Mouse (Mus musculus) heart, embryonic 13.5 days (tissue): ENCODE results near the gene Elfn2. TPM values are rescaled to one million over a fixed set of nuclear protein-coding genes. Genes with fewer than 3 reads are reported as not detected.

Source experiments
- ATAC-seq: fragments of 200-750 bp; cut with Nextera tagmentation; 2 replicates; pipeline ENCODE4 v1.8.0; 2017; ENCODE audit warnings: moderate TSS enrichment; ENCODE audit not compliant: insufficient number of reproducible peaks, low FRiP score, low TSS enrichment; ENCODE audit errors: extremely low read depth
- H3K27ac ChIP-seq: fragments of 300-500 bp; sonication (generic); replicated peaks from 2 replicates; pipeline ENCODE4 v1.5.1; 2015; ENCODE audit warnings: moderate library complexity, mild to moderate bottlenecking, inconsistent platforms
- H3K27me3 ChIP-seq: fragments of 300-500 bp; sonication (generic); replicated peaks from 2 replicates; pipeline ENCODE4 v1.6.1; 2015; ENCODE audit warnings: mild to moderate bottlenecking, inconsistent platforms
- H3K36me3 ChIP-seq: fragments of 300-500 bp; sonication (generic); 2 replicates; pipeline ENCODE4 v1.6.1; 2015; ENCODE audit warnings: mild to moderate bottlenecking, inconsistent platforms
- H3K4me1 ChIP-seq: fragments of 300-500 bp; sonication (generic); 2 replicates; pipeline ENCODE4 v1.6.1; 2015; ENCODE audit warnings: inconsistent platforms
- H3K4me2 ChIP-seq: fragments of 300-500 bp; sonication (generic); 2 replicates; pipeline ENCODE4 v1.6.1; 2015; ENCODE audit warnings: inconsistent platforms, mild to moderate bottlenecking, moderate library complexity
- H3K4me3 ChIP-seq: fragments of 300-500 bp; sonication (generic); 2 replicates; pipeline ENCODE4 v1.5.1; 2015; ENCODE audit warnings: moderate library complexity, mild to moderate bottlenecking, inconsistent platforms
- H3K9ac ChIP-seq: fragments of 300-500 bp; sonication (generic); 2 replicates; pipeline ENCODE4 v1.6.1; 2015; ENCODE audit warnings: inconsistent platforms, mild to moderate bottlenecking, moderate library complexity
- H3K9me3 ChIP-seq: fragments of 300-500 bp; sonication (generic); 2 replicates; pipeline ENCODE4 v1.6.1; 2016; ENCODE audit warnings: inconsistent platforms
- WGBS: fragments of 180-500 bp; shearing (Covaris S2); methylation state at CpG from one replicate; pipeline ENCODE4 v1.1.7; 2015; ENCODE audit warnings: mixed read lengths; 5-methylcytosine and 5-hydroxymethylcytosine counted together
- polyA plus RNA-seq: library from polyadenylated mRNA; unstranded; fragments of >200 nt; fragmentation: Nextera tagmentation; extraction: Ambion mirVana; gene quantifications from 2 replicates; pipeline ENCODE4 v1.2.1, GENCODE M21; 2015

The Elfn2 gene
- polyA plus RNA-seq, 1 experiment from 2014 or later: 0.03 TPM

- no peaks in the 10 kb centered on the region for H3K9me3 ChIP-seq
- peaks cover 8% of the 10 kb centered on the region; the same call in 1 of the 2 replicates for H3K4me1 ChIP-seq
- ATAC-seq: no peak
- no peak overlapping the region for H3K27ac ChIP-seq
- H3K9ac ChIP-seq: no peak overlapping the region
- H3K4me2 ChIP-seq: no peak overlapping the region
- 45% methylated on average over 2 of the region's 2 CpGs for WGBS
- no peaks in the 10 kb centered on the region for H3K36me3 ChIP-seq
- H3K27me3 ChIP-seq: peaks cover 65% of the 10 kb centered on the region
- H3K4me3 ChIP-seq: no peak overlapping the region
Measured at GRCm38 (mm10) chr15:78700420-78700819, 18.2 kb downstream of the Elfn2 start.

- Histone ChIP-seq H3K36me3 (no peaks in the 10 kb centered on the region), H3K4me3 (no peak overlapping the region), H3K27me3 (peaks cover 74% of the 10 kb centered on the region), H3K9ac (no peak overlapping the region), H3K4me1 (peaks cover 8% of the 10 kb centered on the region; the same call in 1 of the 2 replicates), H3K27ac (no peak overlapping the region), H3K9me3 (no peaks in the 10 kb centered on the region), H3K4me2 (no peak overlapping the region)
- 49% methylated on average over 3 of the region's 3 CpGs for WGBS
- ATAC-seq: no peak
Measured at GRCm38 (mm10) chr15:78699513-78699912, 19.1 kb downstream of the Elfn2 start.

GRCm38 (mm10) chr15:78698491-78699135 lies 20.0 kb downstream of the Elfn2 start:
- WGBS: 67% methylated on average over 13 of the region's 13 CpGs
- no peak overlapping the region for H3K9ac ChIP-seq
- no peaks in the 10 kb centered on the region for H3K9me3 ChIP-seq
- peaks cover 80% of the 10 kb centered on the region for H3K27me3 ChIP-seq
- H3K4me1 ChIP-seq: peaks cover 4% of the 10 kb centered on the region; the same call in 1 of the 2 replicates
- ATAC-seq: no peak
- H3K4me2 ChIP-seq: no peak overlapping the region
- no peak overlapping the region for H3K4me3 ChIP-seq
- no peak overlapping the region for H3K27ac ChIP-seq
- no peaks in the 10 kb centered on the region for H3K36me3 ChIP-seq

- Histone ChIP-seq H3K27ac (no peak overlapping the region), H3K4me1 (no peaks in the 10 kb centered on the region), H3K9ac (no peak overlapping the region), H3K9me3 (no peaks in the 10 kb centered on the region), H3K27me3 (peaks cover 81% of the 10 kb centered on the region), H3K4me2 (no peak overlapping the region), H3K4me3 (no peak overlapping the region), H3K36me3 (no peaks in the 10 kb centered on the region)
- WGBS: 62% methylated on average over 5 of the region's 5 CpGs
- ATAC-seq: no peak
Measured at GRCm38 (mm10) chr15:78698084-78698483, 20.5 kb downstream of the Elfn2 start.

- Histone ChIP-seq H3K9me3 (no peaks in the 10 kb centered on the region), H3K27me3 (peaks cover 91% of the 10 kb centered on the region), H3K36me3 (no peaks in the 10 kb centered on the region), H3K9ac (no peak overlapping the region), H3K4me2 (no peak overlapping the region), H3K27ac (no peak overlapping the region), H3K4me3 (no peak overlapping the region), H3K4me1 (no peaks in the 10 kb centered on the region)
- 13% methylated on average over 5 of the region's 5 CpGs for WGBS
- ATAC-seq: no peak
Measured at GRCm38 (mm10) chr15:78695745-78696144, 22.8 kb downstream of the Elfn2 start.

- Histone ChIP-seq H3K27ac (no peak overlapping the region), H3K9ac (no peak overlapping the region), H3K4me1 (no peaks in the 10 kb centered on the region), H3K27me3 (peaks cover 90% of the 10 kb centered on the region), H3K4me2 (no peak overlapping the region), H3K9me3 (no peaks in the 10 kb centered on the region), H3K4me3 (no peak overlapping the region), H3K36me3 (no peaks in the 10 kb centered on the region)
- 62% methylated on average over 8 of the region's 8 CpGs for WGBS
- ATAC-seq: no peak
Measured at GRCm38 (mm10) chr15:78692505-78692904, 26.1 kb downstream of the Elfn2 start.

- no peak for ATAC-seq
- WGBS: 74% methylated on average over 2 of the region's 2 CpGs
- H3K4me1 ChIP-seq: peaks cover 7% of the 10 kb centered on the region; the same call in 1 of the 2 replicates
Measured at GRCm38 (mm10) chr15:78690716-78691115, 27.9 kb downstream of the Elfn2 start.

GRCm38 (mm10) chr15:78686910-78687309 lies 31.7 kb downstream of the Elfn2 start:
- ATAC-seq: no peak
- H3K9ac ChIP-seq: no peak overlapping the region
- H3K9me3 ChIP-seq: no peaks in the 10 kb centered on the region
- no peaks in the 10 kb centered on the region for H3K36me3 ChIP-seq
- no peak overlapping the region for H3K27ac ChIP-seq
- H3K4me3 ChIP-seq: no peak overlapping the region
- H3K4me2 ChIP-seq: no peak overlapping the region
- peaks cover 13% of the 10 kb centered on the region; the same call in 1 of the 2 replicates for H3K4me1 ChIP-seq
- peaks cover 92% of the 10 kb centered on the region for H3K27me3 ChIP-seq
- 67% methylated on average over 7 of the region's 7 CpGs for WGBS

More at GRCm38 (mm10) chr15:78690716-78691115, 27.9 kb downstream of the Elfn2 start:
- H3K9me3 ChIP-seq: no peaks in the 10 kb centered on the region
- H3K27ac ChIP-seq: no peak overlapping the region
- no peak overlapping the region for H3K9ac ChIP-seq
- H3K36me3 ChIP-seq: no peaks in the 10 kb centered on the region
- peaks cover 91% of the 10 kb centered on the region for H3K27me3 ChIP-seq
- H3K4me2 ChIP-seq: no peak overlapping the region
- H3K4me3 ChIP-seq: no peak overlapping the region

- no peak overlapping the region for H3K4me3 ChIP-seq
- no peak overlapping the region for H3K9ac ChIP-seq
- no peak overlapping the region for H3K27ac ChIP-seq
- no peaks in the 10 kb centered on the region for H3K36me3 ChIP-seq
- ATAC-seq: no peak
- WGBS: 8% methylated on average over 9 of the region's 9 CpGs
- peaks cover 13% of the 10 kb centered on the region; the same call in 1 of the 2 replicates for H3K4me1 ChIP-seq
- no peaks in the 10 kb centered on the region for H3K9me3 ChIP-seq
- H3K4me2 ChIP-seq: no peak overlapping the region
- peaks cover 83% of the 10 kb centered on the region for H3K27me3 ChIP-seq
Measured at GRCm38 (mm10) chr15:78684111-78684510, 34.5 kb downstream of the Elfn2 start.

GRCm38 (mm10) chr15:78683474-78683873 lies 35.1 kb downstream of the Elfn2 start:
- WGBS: 29% methylated on average over 8 of the region's 8 CpGs
- no peak for ATAC-seq
- H3K27ac ChIP-seq: no peak overlapping the region
- H3K9ac ChIP-seq: no peak overlapping the region
- peaks cover 84% of the 10 kb centered on the region for H3K27me3 ChIP-seq
- no peaks in the 10 kb centered on the region for H3K36me3 ChIP-seq
- H3K4me3 ChIP-seq: no peak overlapping the region
- H3K4me1 ChIP-seq: peaks cover 13% of the 10 kb centered on the region; the same call in 1 of the 2 replicates
- no peaks in the 10 kb centered on the region for H3K9me3 ChIP-seq
- H3K4me2 ChIP-seq: no peak overlapping the region

GRCm38 (mm10) chr15:78681781-78682180 lies 36.8 kb downstream of the Elfn2 start:
- no peak overlapping the region for H3K27ac ChIP-seq
- 70% methylated on average over 8 of the region's 8 CpGs for WGBS

GRCm38 (mm10) chr15:78681301-78681700 lies 37.3 kb downstream of the Elfn2 start:
- no peak for ATAC-seq
- peaks cover 82% of the 10 kb centered on the region for H3K27me3 ChIP-seq
- H3K4me1 ChIP-seq: peaks cover 16% of the 10 kb centered on the region
- H3K4me2 ChIP-seq: no peak overlapping the region
- no peak overlapping the region for H3K4me3 ChIP-seq
- H3K36me3 ChIP-seq: no peaks in the 10 kb centered on the region
- no peak overlapping the region for H3K27ac ChIP-seq
- no peak overlapping the region for H3K9ac ChIP-seq
- no peaks in the 10 kb centered on the region for H3K9me3 ChIP-seq
- WGBS: 74% methylated on average over 8 of the region's 8 CpGs

More at GRCm38 (mm10) chr15:78681781-78682180, 36.8 kb downstream of the Elfn2 start:
- no peaks in the 10 kb centered on the region for H3K36me3 ChIP-seq
- H3K4me3 ChIP-seq: no peak overlapping the region
- H3K4me1 ChIP-seq: peaks cover 16% of the 10 kb centered on the region
- ATAC-seq: no peak
- no peaks in the 10 kb centered on the region for H3K9me3 ChIP-seq
- H3K4me2 ChIP-seq: no peak overlapping the region
- peaks cover 81% of the 10 kb centered on the region for H3K27me3 ChIP-seq
- H3K9ac ChIP-seq: no peak overlapping the region
